Mouse (Mus musculus): ENCODE measurements around the gene Ptafr.
"Not testable (repeated sequence)": the region's sequence is repeated elsewhere in the genome, so short reads cannot be mapped to it uniquely, and the experiment has no call there.

Gene Ptafr

DNA sequence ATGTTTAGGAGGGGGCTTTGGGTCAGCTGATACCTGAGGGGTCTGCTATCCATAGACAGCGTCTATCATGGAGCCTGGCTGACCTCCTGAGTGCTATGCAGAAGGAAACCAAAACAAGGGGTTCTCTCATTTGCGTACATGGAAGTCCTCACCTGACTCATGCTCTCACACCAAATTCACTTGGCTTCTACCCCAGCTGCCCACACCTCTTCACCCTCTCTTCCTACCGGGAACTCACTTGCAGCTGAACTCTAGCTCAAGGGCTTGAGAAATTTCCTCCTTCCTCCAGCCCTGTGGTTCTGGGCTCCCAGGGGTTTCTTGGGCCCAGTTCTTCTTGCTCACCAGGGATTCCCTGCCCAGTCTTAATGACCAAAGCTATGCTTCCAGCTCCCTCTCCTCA is 606 bp upstream of the Ptafr start:
- DNase-seq = no peak

DNA sequence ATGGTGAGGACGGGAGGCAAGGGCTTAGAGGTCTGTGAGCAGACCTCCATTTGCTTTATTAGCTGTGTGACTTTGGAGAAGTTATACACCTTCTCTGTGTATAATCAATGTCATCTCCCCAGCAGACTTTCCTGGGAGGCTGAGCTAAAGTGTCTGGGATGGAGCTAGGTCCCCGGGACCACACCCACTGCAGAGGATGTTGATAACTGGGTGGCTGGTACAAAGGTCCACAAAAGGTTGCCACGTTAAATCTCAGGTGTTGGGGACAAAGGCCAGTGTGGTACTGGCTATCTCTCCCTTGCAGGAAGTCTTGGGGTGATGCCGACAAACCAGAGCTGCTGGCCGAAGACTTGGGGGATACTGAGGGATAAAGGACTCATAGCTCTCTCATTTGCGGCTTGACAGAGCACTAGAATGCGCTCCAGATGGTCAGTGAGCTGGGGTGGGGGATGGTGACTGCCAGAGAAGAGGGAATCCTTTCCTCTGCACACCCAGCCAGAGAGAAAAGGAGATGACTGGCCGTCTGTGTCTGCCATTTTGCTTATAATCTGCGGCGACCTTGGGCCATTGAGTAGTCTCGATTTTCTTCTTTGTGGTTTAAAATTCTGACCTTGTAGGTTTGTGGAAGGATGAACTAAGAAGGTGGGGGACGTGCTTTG is 1.4 kb downstream of the Ptafr start:
- no peak for DNase-seq

DNA sequence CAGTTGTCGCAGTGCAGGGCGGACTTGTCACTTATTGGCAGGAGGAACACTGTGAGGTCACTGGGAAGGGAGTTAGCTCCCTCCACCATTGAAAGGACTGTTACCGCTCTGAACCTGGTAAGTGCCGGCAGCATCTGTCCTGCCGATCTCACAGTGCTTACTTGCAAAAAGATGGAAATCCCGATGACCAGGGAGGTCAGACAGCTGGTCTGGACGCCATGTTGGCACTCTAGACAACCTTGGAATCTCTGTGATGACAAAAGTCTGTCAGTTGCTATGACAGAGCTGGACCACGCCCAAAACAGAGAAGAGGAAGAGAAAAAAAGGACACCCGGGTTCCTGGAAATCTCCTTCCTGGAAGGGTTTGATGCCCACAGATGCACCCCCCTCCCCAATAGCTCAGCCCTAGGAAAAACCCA is 3.5 kb downstream of the Ptafr start:
- DNase-seq = peak; percentile 67 to 74

DNA sequence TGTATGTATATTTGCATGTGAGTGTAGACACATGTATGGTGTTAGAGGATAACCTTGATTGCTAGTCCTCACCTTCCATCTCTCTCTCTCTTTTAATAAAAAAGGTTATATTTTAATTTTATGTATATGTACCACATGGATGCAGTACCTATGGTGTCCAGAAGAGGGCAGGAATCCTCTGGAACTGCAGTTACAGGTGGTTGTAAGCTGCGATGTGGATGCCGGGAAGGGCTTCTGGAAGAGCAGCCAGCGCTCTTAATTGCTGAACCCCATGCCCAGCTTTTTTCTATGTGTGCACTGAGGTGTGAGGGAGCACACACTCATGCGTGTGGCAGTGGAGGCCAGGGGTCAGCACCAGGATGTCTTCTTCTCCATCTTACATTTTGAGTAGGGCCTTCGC is 5.2 kb downstream of the Ptafr start:
- DNase-seq = no peak

DNA sequence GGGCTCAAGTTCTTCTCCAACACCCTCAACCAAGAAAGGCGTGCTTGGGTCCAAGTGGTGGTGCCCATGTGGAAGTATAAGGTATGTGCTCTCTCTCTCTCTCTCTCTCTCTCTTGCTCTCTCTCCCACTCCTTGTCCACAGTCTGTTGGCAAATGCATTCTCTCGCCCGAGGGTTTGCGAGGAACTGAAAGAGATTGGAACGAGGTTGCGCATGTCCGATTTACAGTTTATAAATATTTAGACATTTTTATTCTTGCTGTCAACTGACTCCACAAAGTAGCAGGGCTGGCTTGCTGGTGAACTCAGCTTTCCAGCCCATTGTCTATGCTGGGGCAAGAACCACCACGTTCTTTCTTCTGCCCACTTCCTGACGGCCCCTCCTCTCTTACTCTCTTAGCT is 7.3 kb downstream of the Ptafr start:
- peak in 1 of 2 experiments; percentile 56 for DNase-seq

DNA sequence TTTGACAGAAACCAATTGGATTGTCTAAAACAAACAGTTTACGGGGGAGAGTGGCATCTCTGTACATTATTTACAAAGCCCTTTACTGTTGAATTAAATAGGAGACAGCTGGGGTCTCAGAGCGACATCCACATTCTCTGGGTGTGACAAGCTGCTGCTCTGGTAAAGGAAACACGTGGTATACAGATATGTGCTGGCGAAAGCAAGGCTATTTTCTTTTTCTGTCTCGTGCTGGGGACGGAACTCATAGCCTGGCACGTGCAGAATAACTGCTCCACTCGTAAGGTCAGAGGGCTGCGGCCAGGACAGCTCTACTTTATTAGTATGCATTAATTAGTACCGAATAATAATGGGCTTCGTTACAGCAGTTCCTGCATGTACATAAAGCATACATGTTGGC is 9.5 kb downstream of the Ptafr start:
- DNase-seq = peak in 1 of 2 experiments; percentile 20

DNA sequence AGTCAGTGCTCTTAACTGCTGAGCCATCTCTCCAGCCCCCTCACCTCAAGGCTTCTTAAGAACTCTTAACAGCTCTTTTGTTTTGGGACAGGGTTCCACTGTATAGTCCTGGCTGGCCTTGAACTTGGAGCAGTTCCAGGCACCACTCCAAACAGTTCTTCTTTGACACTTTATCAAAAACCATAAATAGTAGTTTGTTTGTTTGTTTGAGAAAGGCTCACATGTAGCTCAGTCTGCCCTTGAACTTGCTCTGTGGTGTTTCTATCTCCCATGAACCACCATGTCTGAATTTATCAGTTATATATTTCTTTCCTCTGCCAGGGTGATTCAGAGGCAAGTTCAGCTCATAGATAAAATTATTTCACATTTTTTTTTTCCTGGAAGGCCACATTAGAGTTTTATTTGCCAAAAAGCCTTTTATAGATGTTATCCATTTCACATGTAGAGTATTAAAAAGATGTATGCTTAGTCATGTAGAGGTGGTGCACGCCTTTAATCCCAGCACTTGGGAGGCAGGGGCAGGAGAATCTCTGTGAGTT is 11.0 kb downstream of the Ptafr start:
- no peak for DNase-seq

DNA sequence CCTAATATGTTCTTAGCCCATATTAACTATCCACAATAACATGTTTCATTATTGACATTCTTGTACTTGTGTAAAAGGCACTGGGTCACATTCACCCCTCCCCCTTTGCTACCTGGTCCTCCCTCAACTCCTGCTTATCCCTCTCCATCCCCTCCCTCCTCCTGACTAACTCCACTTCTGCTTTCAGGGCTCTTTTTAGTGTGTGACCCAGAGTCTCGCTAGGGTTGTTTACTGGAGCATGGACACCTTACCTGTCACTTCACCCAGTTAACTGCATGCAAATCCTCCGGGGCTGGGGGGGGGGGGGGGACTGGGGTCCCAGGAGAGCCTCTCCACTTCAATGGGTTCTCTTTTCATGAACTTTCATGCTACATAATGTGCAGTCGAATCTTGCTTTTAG is 19.9 kb downstream of the Ptafr start:
- no peak for DNase-seq

DNA sequence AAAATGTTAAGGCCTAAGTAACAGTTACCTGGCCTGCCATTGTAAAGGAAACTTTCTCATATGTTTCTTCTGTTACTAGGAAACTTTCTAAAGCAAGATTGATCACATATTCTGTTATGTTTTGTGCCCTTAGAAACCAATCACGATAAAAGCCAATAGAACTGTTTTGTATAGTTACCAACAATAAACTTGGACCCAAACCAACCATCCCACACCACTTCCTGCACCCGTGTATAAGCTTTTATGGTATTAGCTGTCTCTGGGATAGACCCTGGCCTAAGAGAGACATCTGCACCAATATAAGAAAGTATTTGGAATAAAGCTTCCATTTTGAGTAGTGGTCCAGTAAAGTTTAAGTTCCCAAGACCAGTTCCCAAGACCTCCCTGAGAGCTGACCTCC is 21.1 kb downstream of the Ptafr start:
- no peak for DNase-seq

DNA sequence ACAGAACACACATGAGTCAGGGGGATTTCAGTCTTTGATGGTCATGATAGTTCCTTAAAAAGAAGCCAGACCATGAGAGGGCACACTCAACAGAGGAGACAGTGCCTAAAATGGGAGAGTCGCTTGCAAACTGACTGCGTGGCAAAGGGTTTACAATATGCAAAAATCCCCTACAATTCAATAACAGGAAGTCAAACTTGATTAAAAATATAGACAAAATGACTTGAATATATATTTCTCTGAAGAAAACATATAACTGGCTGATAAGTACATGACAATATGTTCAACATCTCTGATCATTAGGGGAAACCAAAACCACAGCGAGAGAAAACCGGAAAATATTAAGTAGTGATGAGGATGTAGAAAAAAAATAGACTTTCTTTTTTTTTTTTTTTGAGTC is 22.4 kb downstream of the Ptafr start:
- DNase-seq = no peak

DNA sequence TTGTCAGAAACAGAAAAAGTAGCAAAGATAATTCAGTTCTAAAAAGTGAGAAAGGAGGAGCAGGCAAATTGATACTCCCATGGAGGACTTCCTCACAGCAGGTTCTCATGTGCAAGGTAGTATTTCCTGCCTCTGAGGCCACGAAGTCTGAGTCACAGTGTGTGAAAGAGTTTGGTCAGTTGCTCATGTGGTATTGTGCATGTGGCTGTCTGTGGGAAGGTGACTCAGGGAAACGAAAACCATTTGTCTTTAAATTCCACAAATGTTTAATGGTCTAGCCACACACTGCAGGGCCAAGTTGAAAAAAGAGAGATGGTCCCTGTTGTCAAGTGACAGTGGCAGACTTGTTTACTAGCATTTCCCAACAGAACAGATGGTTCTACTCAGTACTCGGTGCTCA is 24.6 kb downstream of the Ptafr start:
- DNase-seq = no peak

DNA sequence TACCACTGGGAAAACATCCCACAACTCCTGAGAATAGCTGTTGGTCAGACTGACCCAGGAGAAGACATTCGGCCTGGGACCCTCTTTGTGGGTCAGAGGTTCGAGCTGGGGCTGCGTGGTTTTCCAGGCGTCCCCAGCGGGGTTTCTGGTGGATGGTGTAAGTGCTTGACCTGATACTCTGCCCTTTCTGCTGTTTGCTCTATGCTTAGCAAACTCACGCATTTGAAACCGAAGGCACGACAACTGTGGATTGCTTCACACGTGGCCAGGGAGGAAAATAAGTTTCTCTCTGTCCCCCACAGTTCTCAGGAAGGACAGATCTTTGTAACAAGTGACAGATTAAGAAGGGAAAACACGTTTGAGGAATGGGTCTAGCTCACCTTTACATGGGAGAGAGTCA is 26.8 kb downstream of the Ptafr start:
- no peak for DNase-seq

DNA sequence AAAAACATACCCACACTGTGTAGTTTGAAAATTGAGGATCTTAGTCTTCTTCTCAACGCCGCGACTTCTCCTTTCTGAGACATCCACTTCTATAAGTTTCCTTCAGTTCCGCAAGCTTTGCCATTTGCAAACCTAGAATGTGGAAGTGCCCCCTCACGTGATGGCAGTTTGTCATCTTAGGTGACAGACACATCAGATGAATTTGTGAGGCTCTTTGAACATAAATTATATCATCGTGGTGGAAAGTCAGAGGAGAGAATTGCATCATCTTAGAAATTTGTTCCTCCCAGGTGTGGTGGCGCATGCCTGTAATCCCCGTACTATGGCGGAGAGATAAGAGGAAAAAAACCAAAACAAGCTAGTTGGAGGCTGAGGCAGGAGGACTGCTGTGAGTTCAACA is 29.1 kb downstream of the Ptafr start:
- peak in 1 of 2 experiments; percentile 50 for DNase-seq

DNA sequence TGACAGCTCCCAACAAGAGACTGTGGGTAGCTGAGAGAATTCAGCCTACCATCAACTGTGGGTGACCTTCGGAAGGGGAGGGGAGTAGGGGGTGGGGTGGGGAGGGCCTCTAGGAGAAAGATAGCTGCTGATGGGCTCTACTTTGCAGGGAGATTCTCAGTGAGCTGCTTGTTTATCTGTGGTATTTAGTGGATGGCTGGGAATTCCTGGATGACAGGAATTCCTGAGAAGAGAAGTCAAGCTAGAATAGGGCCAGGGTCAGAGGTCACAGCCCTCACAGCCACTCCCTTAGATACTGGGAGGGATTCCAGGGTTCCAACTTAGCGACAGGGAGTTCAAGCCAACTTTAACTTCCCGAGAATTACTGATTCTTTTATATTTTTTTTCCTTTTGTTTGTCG is 30.3 kb downstream of the Ptafr start:
- no peak for DNase-seq

DNA sequence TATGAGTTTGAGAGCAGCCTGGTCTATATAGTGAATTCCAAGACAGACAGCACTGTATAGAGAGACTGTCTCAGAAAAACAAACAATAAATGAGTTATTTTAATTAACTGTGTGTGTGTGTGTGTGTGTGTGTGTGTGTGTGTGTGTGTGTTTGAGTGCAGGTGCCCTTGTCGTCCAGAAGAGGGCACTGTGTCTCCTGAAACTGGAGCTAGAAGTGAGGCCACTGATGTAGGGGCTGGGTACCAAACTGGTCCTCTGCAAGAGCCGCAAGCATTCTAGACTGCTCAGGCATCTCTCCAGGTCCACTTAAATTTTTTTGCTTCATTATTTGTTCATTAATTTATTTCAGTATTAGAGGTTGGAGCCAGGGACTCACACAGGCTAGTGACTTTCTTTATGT is 35.0 kb downstream of the Ptafr start:
- no peak for DNase-seq

DNA sequence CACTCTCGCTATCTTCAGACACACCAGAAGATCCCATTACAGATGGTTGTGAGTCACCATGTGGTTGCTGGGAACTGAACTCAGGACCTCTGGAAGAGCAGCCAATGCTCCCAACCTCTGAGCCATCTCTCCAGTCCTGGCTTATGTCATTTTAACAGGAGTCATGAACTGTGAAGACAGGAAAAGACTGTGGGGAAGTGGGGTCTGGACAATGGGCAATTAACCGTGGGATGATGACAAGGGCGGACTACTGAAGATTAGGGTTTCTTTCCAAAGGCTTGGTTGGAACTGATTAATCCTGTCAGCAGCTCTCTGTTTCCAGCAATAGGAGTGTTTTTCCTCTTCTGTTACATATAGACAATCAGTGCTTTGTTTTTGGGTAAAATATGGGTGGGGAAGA is 35.9 kb downstream of the Ptafr start:
- no peak for DNase-seq

DNA sequence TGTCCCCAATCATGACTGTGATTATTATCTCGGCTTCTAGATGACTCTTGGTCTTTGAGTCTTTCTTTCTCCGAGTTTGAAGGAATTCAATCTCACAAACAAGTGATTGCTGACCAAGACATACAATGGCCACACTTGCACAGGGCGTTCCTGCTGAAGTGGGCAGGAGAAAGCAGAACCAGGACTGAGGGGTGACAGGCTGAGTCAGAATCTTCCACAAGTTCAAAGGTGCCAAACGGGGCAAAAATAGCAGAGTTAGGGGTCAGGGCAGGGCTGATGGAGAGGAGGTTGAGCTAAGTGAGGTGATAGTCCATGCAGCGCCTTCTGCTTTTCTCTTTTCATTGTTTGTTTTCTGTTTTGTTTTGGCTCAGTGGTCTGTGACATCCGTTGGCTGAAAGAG is 36.6 kb downstream of the Ptafr start:
- no peak for DNase-seq

DNA sequence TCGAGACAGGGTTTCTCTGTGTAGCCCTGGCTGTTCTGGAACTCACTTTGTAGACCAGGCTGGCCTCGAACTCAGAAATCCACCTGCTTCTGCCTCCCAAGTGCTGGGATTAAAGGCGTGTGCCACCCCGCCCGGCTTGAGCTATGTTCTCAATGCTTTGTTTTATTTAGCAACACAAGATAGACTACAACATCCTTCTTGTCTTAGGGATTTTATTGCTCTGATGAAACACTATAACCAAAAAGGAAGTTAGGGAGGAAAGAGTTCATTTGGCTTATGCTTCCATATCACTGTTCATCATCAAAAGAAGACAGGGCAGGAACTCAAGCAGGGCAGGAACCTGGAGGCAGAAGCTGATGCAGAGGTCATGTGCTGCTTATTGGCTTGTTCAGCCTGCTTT is 37.4 kb downstream of the Ptafr start:
- DNase-seq = not testable (repeated sequence)

DNA sequence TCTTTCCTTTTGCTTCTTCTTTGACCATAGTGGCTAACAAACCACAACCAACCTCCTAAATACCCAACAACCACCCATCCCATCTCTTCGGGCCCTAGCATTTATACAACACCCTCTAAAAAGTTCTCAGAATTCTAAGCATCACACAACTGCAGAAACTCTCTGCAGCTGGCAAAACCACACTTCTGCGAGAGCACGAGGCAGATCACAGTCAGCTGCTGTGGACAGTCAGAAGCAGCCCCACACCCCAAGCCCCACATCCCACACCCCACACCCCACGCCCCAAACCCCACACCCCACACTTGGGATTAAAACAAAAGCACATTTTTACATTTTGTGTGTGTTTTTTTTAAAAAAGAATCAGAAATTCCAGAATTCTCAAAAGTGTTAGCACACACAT is 39.6 kb downstream of the Ptafr start:
- no peak for DNase-seq

DNA sequence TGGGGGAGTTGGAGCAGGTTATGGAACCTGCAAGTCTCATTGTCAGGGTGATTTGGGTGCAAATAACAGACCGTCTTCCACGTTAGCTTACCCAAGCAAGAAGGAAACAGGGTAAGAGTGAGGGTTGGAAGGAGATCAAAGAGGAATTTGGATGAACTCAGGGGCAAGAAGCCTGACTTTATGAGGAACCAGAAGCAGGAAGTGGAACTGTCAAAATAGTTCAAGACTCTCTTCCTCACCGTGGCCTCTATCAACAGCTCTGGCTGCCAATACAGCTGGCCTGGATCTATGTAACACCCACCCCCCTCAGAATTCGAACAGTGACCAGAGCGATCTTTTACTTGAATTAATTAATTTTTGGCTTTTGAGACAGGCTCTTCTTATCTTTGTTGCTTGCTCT is 41.9 kb downstream of the Ptafr start:
- DNase-seq = peak; percentile 56 to 76

DNA sequence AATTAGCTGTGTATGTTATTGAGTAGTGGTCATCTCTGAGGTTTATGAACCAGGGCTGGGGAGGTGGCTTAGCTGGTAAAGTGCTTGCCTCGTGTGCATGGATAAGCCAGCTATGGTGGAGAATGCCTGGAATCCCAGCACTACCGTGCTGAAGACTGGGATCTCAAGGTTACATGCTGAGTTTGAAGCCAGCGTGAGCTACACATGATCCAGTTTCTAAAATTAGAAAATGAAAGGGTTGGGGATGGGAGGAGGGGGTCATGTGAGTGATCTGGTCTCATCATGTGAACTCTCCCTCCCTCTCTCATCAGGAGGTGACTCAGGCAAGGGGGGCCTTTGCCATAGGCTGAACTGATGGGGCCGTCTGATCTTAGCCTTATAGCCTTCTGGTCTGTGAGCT is 44.3 kb downstream of the Ptafr start:
- DNase-seq = no peak

DNA sequence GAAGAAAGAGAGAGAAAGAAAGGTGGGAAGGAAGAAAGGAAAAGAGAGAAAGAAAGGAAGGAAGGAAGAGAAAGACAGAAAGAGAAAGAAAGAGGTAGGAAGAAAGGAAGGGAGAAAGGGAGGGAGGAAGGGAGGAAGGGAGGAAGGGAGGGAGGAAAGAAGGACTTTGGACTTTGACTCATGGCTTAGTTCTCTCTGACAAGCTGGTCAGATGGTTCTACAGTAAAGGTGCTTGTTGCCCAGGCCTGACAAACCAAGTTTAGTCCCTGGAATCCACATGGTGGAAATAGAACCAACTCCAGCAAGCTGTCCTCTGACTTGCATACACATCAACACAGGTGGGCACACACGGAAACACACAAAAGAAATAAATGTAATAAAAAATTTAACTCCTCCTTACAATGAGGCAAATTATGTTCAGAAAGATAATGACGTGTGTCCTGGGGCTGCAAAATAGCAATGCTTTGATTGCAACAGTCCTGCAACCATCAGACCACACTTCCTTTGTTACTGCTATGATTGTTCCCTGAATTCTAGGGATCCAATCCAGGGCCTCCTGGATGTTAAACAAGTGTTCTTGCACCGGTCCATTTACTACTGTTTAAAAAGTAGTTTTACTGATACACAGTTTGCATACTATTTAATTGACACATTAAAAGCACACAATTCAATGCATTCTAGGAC is 46.6 kb downstream of the Ptafr start:
- DNase-seq = no peak

DNA sequence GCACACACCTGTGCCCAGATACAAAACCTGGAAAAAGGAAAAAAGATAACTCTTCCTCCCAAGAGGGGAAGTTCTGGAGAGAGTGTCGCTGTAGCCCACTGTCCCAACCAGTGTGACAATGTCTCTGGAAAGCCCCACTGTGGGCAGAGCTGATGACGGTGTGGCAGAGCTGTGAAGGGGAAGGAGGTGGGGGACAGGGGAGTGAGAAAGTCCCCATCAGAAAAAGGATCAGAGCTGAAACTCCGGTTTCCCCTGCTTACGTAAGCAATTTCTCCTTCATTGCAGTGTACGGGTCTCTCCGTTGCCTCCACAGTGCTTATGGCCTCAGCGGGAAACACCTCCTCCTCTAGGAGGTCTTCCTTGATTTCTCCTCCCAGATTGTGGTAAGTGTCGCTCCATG is 47.5 kb downstream of the Ptafr start:
- DNase-seq = no peak

DNA sequence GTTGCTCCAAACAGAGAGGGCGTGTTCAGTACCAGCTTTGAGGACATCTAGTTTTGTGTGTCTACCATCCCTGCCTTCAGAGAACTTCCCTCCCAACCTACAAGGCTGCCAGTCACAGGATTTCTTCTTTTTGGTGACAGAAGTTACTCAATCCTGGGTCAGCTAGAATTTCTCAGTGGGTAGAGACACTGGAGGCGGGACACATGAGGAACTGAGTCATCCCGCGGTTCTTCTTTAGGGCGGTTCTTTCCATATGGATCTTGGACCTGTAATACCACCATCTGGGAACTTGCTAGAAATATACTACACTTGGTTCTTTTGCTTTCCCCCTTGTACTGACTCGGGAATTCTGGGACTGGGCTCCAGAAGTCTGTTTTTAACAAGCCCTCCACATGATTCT is 54.0 kb downstream of the Ptafr start:
- DNase-seq = peak in 1 of 2 experiments; percentile 26

All from lung, postnatal 4 days (tissue).